Mouse (Mus musculus): ENCODE results near the gene Tgfbr3. TPM values are rescaled to one million over a fixed set of nuclear protein-coding genes. Genes with fewer than 3 reads are reported as not detected.

Gene Tgfbr3
- total RNA-seq, 2 experiments from 2014 or later = 19.8 to 21.4 TPM

- no peak for TF ChIP-seq CTCF (conservative IDR thresholded peaks at IDR 0.05)
- Histone ChIP-seq H3K4me3 (no peak overlapping the region), H3K27ac (peak overlapping the region; percentile 80)
- DNase-seq (ENCODE audit: low spot score in 2 of 2) = no peak
Measured at GRCm38 (mm10) chr5:107110089-107110879, 179.1 kb downstream of the Tgfbr3 start.

DNA sequence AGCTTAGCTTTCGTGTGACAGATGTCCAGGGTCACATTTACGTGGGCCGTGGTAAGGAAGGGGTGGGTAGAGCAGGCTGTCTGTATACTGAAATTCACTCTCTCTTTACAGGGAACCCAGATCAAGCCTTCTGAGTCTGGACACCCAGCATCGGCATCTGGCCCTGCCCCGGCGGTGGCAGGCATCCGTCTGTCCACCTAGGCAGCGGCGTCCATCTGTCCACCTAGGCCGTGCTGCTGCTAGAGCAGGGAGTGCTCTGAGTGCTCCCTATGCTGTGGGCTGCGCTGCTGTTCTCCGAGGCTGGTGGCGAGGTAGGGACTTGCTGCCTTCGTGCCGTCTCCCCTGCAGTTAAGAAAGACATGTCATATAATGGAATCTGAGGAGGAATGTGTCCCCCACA, 180.0 kb downstream of the Tgfbr3 start:
- TF ChIP-seq CTCF (conservative IDR thresholded peaks at IDR 0.05) = no peak
- Histone ChIP-seq H3K27ac (no peak overlapping the region), H3K4me3 (no peak overlapping the region)
- DNase-seq (ENCODE audit: low spot score in 2 of 2) = no peak

GRCm38 (mm10) chr5:107106793-107107192, 182.6 kb downstream of the Tgfbr3 start:
- H3K4me3 ChIP-seq = no peak overlapping the region
- no peak for DNase-seq (ENCODE audit: low spot score in 2 of 2)
- H3K27ac ChIP-seq = no peak overlapping the region
- no peak for TF ChIP-seq CTCF (conservative IDR thresholded peaks at IDR 0.05)

DNA sequence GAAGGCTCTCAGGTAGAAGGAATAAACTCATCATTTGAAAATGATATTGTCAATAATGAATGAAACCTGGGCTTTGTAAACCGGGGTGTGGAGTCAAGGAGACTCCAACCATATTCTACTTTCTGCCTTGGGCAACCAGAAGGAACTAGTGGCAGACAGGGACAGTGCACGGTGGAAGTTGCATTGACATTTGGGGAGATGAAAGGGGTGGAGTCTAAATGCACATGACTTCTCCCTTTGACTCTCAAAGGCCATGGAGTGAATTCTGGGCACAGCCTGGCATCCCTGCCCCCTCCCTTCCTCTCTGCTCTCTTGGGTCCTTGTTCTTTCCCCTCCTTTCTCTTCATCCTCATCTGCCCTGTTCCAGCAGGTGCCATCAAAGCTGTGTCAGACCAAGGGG, 183.3 kb downstream of the Tgfbr3 start:
- H3K27ac ChIP-seq = no peak overlapping the region
- DNase-seq (ENCODE audit: low spot score in 2 of 2) = no peak
- TF ChIP-seq CTCF (conservative IDR thresholded peaks at IDR 0.05) = no peak
- H3K4me3 ChIP-seq = no peak overlapping the region

GRCm38 (mm10) chr5:107103591-107103990, 185.8 kb downstream of the Tgfbr3 start:
- no peak for DNase-seq (ENCODE audit: low spot score in 2 of 2)
- no peak overlapping the region for H3K27ac ChIP-seq
- TF ChIP-seq CTCF (conservative IDR thresholded peaks at IDR 0.05) = no peak

GRCm38 (mm10) chr5:107102916-107103315, 186.5 kb downstream of the Tgfbr3 start:
- Histone ChIP-seq H3K4me3 (no peak overlapping the region), H3K27ac (no peak overlapping the region)
- no peak for DNase-seq (ENCODE audit: low spot score in 2 of 2)
- TF ChIP-seq CTCF (conservative IDR thresholded peaks at IDR 0.05) = no peak

More at GRCm38 (mm10) chr5:107103591-107103990, 185.8 kb downstream of the Tgfbr3 start:
- H3K4me3 ChIP-seq = no peak overlapping the region

GRCm38 (mm10) chr5:107101684-107102083, 187.7 kb downstream of the Tgfbr3 start:
- no peak overlapping the region for H3K27ac ChIP-seq
- no peak overlapping the region for H3K4me3 ChIP-seq
- TF ChIP-seq CTCF (conservative IDR thresholded peaks at IDR 0.05) = no peak
- DNase-seq (ENCODE audit: low spot score in 2 of 2) = no peak

DNA sequence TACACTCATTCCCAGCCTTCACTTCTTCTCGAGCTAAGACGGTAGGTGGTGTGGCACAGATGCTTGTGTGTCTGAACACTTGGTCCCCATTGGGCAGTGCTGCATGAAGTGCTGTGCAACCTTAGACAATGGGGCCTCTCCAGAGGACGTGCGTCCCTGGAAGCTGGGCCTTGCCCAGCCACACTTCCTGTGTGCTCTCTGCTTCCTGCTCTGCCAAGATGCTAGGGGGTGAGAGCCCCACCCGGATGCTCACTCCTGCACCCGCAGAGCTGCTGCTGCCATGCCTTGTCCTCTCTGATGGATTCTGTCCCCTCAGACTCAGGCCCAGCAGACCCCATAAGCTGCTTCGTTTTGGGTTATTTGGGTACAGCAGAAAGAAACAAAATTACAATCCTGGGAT, 188.3 kb downstream of the Tgfbr3 start:
- no peak overlapping the region for H3K4me3 ChIP-seq
- DNase-seq (ENCODE audit: low spot score in 2 of 2) = no peak
- TF ChIP-seq CTCF (conservative IDR thresholded peaks at IDR 0.05) = no peak
- H3K27ac ChIP-seq = no peak overlapping the region

- no peak overlapping the region for H3K27ac ChIP-seq
- H3K4me3 ChIP-seq = no peak overlapping the region
- TF ChIP-seq CTCF (conservative IDR thresholded peaks at IDR 0.05) = no peak
- DNase-seq (ENCODE audit: low spot score in 2 of 2) = no peak
Measured at GRCm38 (mm10) chr5:107099634-107100033, 189.8 kb downstream of the Tgfbr3 start.

- TF ChIP-seq CTCF (conservative IDR thresholded peaks at IDR 0.05) = no peak
- DNase-seq (ENCODE audit: low spot score in 2 of 2) = no peak
- Histone ChIP-seq H3K4me3 (no peak overlapping the region), H3K27ac (no peak overlapping the region)
Measured at GRCm38 (mm10) chr5:107099076-107099475, 190.4 kb downstream of the Tgfbr3 start.

- no peak for DNase-seq (ENCODE audit: low spot score in 2 of 2)
Measured at GRCm38 (mm10) chr5:107098007-107098406, 191.4 kb downstream of the Tgfbr3 start.

DNA sequence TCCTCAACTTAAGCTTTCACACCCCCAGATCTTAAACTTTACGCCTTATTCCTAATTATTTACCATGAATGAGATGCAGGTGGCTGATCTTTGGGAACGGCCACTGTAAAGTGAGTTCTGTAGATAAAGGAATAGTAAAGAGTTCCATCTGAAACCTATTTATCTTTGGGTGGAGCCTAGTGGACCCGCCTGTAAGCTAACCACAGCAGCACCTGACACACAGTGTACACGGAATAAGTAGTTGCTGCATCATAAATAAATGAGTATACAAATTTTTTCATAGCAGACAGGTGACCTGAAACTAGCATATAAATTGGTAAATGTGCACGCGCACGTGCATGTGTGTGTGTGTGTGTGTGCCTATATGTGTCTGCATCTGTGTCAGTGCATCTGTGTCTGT, 192.1 kb downstream of the Tgfbr3 start:
- TF ChIP-seq CTCF (conservative IDR thresholded peaks at IDR 0.05) = no peak
- no peak overlapping the region for H3K4me3 ChIP-seq
- DNase-seq (ENCODE audit: low spot score in 2 of 2) = no peak
- no peak overlapping the region for H3K27ac ChIP-seq

More at GRCm38 (mm10) chr5:107098007-107098406, 191.4 kb downstream of the Tgfbr3 start:
- no peak for TF ChIP-seq CTCF (conservative IDR thresholded peaks at IDR 0.05)
- H3K4me3 ChIP-seq = no peak overlapping the region
- 0 out of 2 replicates have a peak overlapping the region, but pooled peaks have one; percentile 18 for H3K27ac ChIP-seq

- TF ChIP-seq CTCF (conservative IDR thresholded peaks at IDR 0.05) = no peak
- H3K4me3 ChIP-seq = no peak overlapping the region
- no peak for DNase-seq (ENCODE audit: low spot score in 2 of 2)
- no peak overlapping the region for H3K27ac ChIP-seq
Measured at GRCm38 (mm10) chr5:107094233-107094632, 195.2 kb downstream of the Tgfbr3 start.

DNA sequence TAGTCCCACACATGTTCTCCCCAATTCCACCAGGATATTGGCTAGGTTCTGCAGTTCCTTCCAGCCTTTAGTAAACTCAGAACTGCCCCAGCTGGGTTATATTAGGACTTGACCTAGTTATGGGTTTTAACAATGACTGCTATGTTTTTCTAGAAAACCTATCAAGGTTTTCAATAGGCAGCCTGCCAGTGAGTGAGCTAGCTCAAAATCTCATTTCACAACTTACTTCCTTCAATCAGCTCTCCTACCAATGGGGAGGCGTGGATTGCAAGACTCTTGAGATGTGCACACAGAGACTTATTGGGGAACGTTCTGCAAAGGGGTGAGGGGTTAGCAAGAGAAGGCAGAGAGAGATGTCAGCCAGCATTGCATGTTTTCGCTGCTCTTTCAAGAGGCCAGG, 196.2 kb downstream of the Tgfbr3 start:
- Histone ChIP-seq H3K4me3 (no peak overlapping the region), H3K27ac (no peak overlapping the region)
- no peak for DNase-seq (ENCODE audit: low spot score in 2 of 2)
- no peak for TF ChIP-seq CTCF (conservative IDR thresholded peaks at IDR 0.05)
